Comparison of ENCODE assay signal across 8 mouse cellular contexts in the genomic region with DNA sequence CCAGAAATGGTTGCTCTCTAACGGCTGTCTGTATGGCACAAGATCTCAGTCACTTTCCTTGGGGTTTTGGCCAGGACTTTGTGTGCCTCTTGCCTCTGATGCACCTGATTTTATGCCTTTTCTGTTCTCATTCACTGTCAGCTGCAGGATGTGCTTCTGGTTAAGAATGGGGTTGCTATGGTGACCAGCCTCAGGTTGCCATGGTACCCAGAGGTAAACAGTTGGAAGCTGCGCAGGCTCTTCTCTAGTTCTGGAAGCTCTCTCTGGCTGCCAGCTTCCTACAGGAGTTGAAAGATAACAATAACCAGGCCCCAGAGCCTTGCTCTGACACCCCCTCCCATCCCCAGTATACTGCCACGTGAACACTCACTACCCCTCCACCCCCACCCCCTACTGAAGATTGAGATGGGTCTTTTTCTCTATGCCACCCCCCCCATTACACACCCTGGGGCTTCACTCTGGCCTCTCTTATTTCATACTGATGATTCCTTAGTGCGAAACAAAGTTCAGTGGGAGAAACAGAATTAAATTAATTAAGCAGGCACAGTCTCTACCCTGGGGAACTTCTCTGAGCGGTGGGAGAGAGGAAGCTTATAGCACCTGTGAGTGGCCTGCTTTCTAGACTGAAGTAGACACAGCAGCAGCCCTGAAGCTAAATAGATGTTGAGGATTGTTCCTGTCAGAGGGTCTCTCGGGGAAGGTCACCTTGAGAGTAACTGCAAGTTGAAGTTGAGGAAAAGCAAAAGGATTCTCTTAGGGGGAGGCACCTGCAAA. TPM values are rescaled to one million over a fixed set of nuclear protein-coding genes. Genes with fewer than 3 reads are reported as not detected.
DNase-seq lines count a peak whose midpoint lies in the region; ATAC-seq and TF ChIP-seq lines count a peak whose summit lies in the region.

No protein-coding gene starts in this region.

- 25% methylated on average over 6 of the region's 6 CpGs for WGBS in intestine, embryonic 14.5 days
- 43% methylated on average over 6 of the region's 6 CpGs for WGBS in intestine, postnatal 0 days
- WGBS in forebrain, embryonic 16.5 days = 29% methylated on average over 6 of the region's 6 CpGs
- WGBS in neural tube, embryonic 11.5 days = 49% methylated on average over 6 of the region's 6 CpGs

- H3K36me3 ChIP-seq in intestine, embryonic 14.5 days (ENCODE audit: control insufficient read depth, insufficient read depth, low read length) = no peaks in the 10 kb centered on the region
- no peaks in the 10 kb centered on the region for H3K36me3 ChIP-seq in intestine, postnatal 0 days (ENCODE audit: control insufficient read depth, insufficient read depth)
- no peaks in the 10 kb centered on the region for H3K36me3 ChIP-seq in forebrain, embryonic 16.5 days (ENCODE audit: control insufficient read depth, insufficient read depth)
- H3K36me3 ChIP-seq in neural tube, embryonic 11.5 days (ENCODE audit: control insufficient read depth, insufficient read depth, low read length) = no peaks in the 10 kb centered on the region

- H3K9me3 ChIP-seq in intestine, embryonic 14.5 days (ENCODE audit: control insufficient read depth, low read length) = no peaks in the 10 kb centered on the region
- H3K9me3 ChIP-seq in intestine, postnatal 0 days (ENCODE audit: control insufficient read depth) = no peaks in the 10 kb centered on the region
- H3K9me3 ChIP-seq in forebrain, embryonic 16.5 days (ENCODE audit: control insufficient read depth, low read length) = no peaks in the 10 kb centered on the region
- no peaks in the 10 kb centered on the region for H3K9me3 ChIP-seq in neural tube, embryonic 11.5 days (ENCODE audit: control insufficient read depth, low read length)

- TF ChIP-seq CTCF in intestine, postnatal 0 days (IDR thresholded peaks at IDR 0.05; ENCODE audit: low read depth) = no peak

- H3K4me1 ChIP-seq in intestine, embryonic 14.5 days (replicated peaks; ENCODE audit: control insufficient read depth, insufficient read depth, low read length) = peaks cover 14% of the 10 kb centered on the region; the same call in 1 of the 2 replicates
- H3K4me1 ChIP-seq in intestine, postnatal 0 days (replicated peaks; ENCODE audit: control insufficient read depth, insufficient read depth, low read length) = no peaks in the 10 kb centered on the region
- H3K4me1 ChIP-seq in forebrain, embryonic 16.5 days (replicated peaks; ENCODE audit: control insufficient read depth, insufficient read depth, low read length) = peaks cover 18% of the 10 kb centered on the region
- H3K4me1 ChIP-seq in neural tube, embryonic 11.5 days (ENCODE audit: control insufficient read depth, insufficient read depth, low read length) = no peaks in the 10 kb centered on the region

- peak; percentile 80 for ATAC-seq in intestine, embryonic 14.5 days (replicated peaks; ENCODE audit: low FRiP score, low TSS enrichment, low read depth)
- no peak for ATAC-seq in intestine, postnatal 0 days
- peak; percentile 99 for ATAC-seq in forebrain, embryonic 16.5 days
- peak; percentile 58; the same call in 1 of the 2 replicates for ATAC-seq in neural tube, embryonic 11.5 days (ENCODE audit: insufficient read depth, low FRiP score, low TSS enrichment)

- H3K27me3 ChIP-seq in intestine, embryonic 14.5 days (replicated peaks; ENCODE audit: control insufficient read depth, insufficient read depth, low read length) = no peaks in the 10 kb centered on the region
- no peaks in the 10 kb centered on the region for H3K27me3 ChIP-seq in intestine, postnatal 0 days (replicated peaks; ENCODE audit: control insufficient read depth, insufficient read depth, low read length)
- 0 out of 2 replicates have a peak, but pooled peaks cover 2% of the 10 kb centered on the region for H3K27me3 ChIP-seq in forebrain, embryonic 16.5 days (replicated peaks; ENCODE audit: control insufficient read depth, insufficient read depth, low read length)
- no peaks in the 10 kb centered on the region for H3K27me3 ChIP-seq in neural tube, embryonic 11.5 days (ENCODE audit: control insufficient read depth, insufficient read depth, low read length)

- H3K9ac ChIP-seq in intestine, embryonic 14.5 days (ENCODE audit: low read length) = no peak overlapping the region
- H3K9ac ChIP-seq in intestine, postnatal 0 days (ENCODE audit: low read depth, low read length) = no peak overlapping the region
- H3K9ac ChIP-seq in forebrain, embryonic 16.5 days (replicated peaks; ENCODE audit: low read depth, low read length) = no peak overlapping the region
- no peak overlapping the region for H3K9ac ChIP-seq in neural tube, embryonic 11.5 days (ENCODE audit: low read length)

- intact Hi-C loops in heart, postnatal 10 days (cut with DNase I) = no loop called here

- DNase-seq in intestine, embryonic 14.5 days (ENCODE audit: low spot score) = peak; percentile 76
- peak; percentile 69 to 71 for DNase-seq in layer of hippocampus, postnatal 10 days (ENCODE audit: low spot score in 2 of 2)
- DNase-seq in neural tube, embryonic 11.5 days (ENCODE audit: low spot score) = peak; percentile 65
- no peak for DNase-seq in kidney, adult 11 months
- DNase-seq in heart, postnatal 10 days = no peak
- DNase-seq in Muller cell, postnatal 12 days (ENCODE audit: inconsistent ontology term) = no peak

- H3K4me3 ChIP-seq in intestine, embryonic 14.5 days (ENCODE audit: low read depth, low read length) = no peak overlapping the region
- H3K4me3 ChIP-seq in intestine, postnatal 0 days (ENCODE audit: low read depth, low read length) = no peak overlapping the region
- no peak overlapping the region for H3K4me3 ChIP-seq in forebrain, embryonic 16.5 days (replicated peaks; ENCODE audit: low read length)
- no peak overlapping the region for H3K4me3 ChIP-seq in neural tube, embryonic 11.5 days (ENCODE audit: low read depth, low read length)

- H3K4me2 ChIP-seq in intestine, embryonic 14.5 days (ENCODE audit: low read length) = no peak overlapping the region
- no peak overlapping the region for H3K4me2 ChIP-seq in intestine, postnatal 0 days (replicated peaks; ENCODE audit: low read depth)
- peak overlapping the region; percentile 10 for H3K4me2 ChIP-seq in forebrain, embryonic 16.5 days (ENCODE audit: low read length)
- no peak overlapping the region for H3K4me2 ChIP-seq in neural tube, embryonic 11.5 days (ENCODE audit: low read depth)

- peak overlapping the region; percentile 51; the same call in 1 of the 2 replicates for H3K27ac ChIP-seq in intestine, embryonic 14.5 days (ENCODE audit: low read depth)
- no peak overlapping the region for H3K27ac ChIP-seq in intestine, postnatal 0 days (ENCODE audit: low read depth, low read length)
- H3K27ac ChIP-seq in forebrain, embryonic 16.5 days (ENCODE audit: low read length) = peak overlapping the region; percentile 16; the same call in 1 of the 2 replicates
- H3K27ac ChIP-seq in neural tube, embryonic 11.5 days (ENCODE audit: low read depth, low read length) = no peak overlapping the region

RNA-seq across cellular contexts. Expression of a gene that starts 6.1 kb away (rescaled TPM):
- polyA plus RNA-seq in intestine, embryonic 14.5 days (2014; fragmentation: Nextera tagmentation; extraction: Ambion mirVana) = 0.09 and 0.26 TPM in 2 replicates
- 0.42 and 0.47 TPM in 2 replicates for polyA plus RNA-seq in intestine, postnatal 0 days (2015; fragmentation: Nextera tagmentation; extraction: Ambion mirVana)
- 0.06 and 0.23 TPM in 2 replicates for polyA plus RNA-seq in forebrain, embryonic 16.5 days (2015; fragmentation: Nextera tagmentation; extraction: Ambion mirVana)
- total RNA-seq in layer of hippocampus, postnatal 10 days (2021) = under 1 TPM; 0.56 to 0.89 TPM
- not detected in 2 replicates for polyA plus RNA-seq in neural tube, embryonic 11.5 days (2014; fragmentation: Nextera tagmentation; extraction: Ambion mirVana)
- total RNA-seq in heart, postnatal 10 days (2021) = under 1 TPM in 1 of 2 experiments, not detected in 1; 0.22 TPM

Comparison
In these comparisons a context has a peak if more than half of its experiments do, and no peak if none do; other contexts are left out.
1. H3K27ac ChIP-seq: peak in intestine, embryonic 14.5 days (single experiment) and forebrain, embryonic 16.5 days (single experiment); none in intestine, postnatal 0 days (single experiment) and neural tube, embryonic 11.5 days (single experiment).
2. DNase-seq: peak in intestine, embryonic 14.5 days (single experiment), layer of hippocampus, postnatal 10 days (2 of 2) and neural tube, embryonic 11.5 days (single experiment); none in kidney, adult 11 months (single experiment), heart, postnatal 10 days (0 of 2) and Muller cell, postnatal 12 days (single experiment).